Mouse (Mus musculus) lung, embryonic 14.5 days (tissue): ENCODE data around the gene Apoa5. TPM values are rescaled to one million over a fixed set of nuclear protein-coding genes. Genes with fewer than 3 reads are reported as not detected.

Experiments
- ATAC-seq: fragments of 200-750 bp; cut with Nextera tagmentation; 2 replicates; pipeline ENCODE4 v1.8.0; 2017; ENCODE audit warnings: mild to moderate bottlenecking, moderate TSS enrichment, moderate library complexity; ENCODE audit not compliant: insufficient read depth
- DNase-seq: peaks from one replicate; pipeline ENCODE4 v3.0.0-alpha.2; 2015
- H3K27ac ChIP-seq: fragments of 300-500 bp; sonication (generic); 2 replicates; pipeline ENCODE4 v1.5.1; 2014; ENCODE audit warnings: low read depth, mild to moderate bottlenecking, moderate library complexity
- H3K27me3 ChIP-seq: fragments of 300-500 bp; sonication (generic); 2 replicates; pipeline ENCODE4 v1.6.1; 2014; ENCODE audit warnings: low read length, control low read depth; ENCODE audit not compliant: insufficient read depth
- H3K36me3 ChIP-seq: fragments of 300-500 bp; sonication (generic); 2 replicates; pipeline ENCODE4 v1.6.1; 2014; ENCODE audit warnings: control low read depth; ENCODE audit not compliant: insufficient read depth
- H3K4me1 ChIP-seq: fragments of 300-500 bp; sonication (generic); 2 replicates; pipeline ENCODE4 v1.6.1; 2014; ENCODE audit warnings: antibody characterized with exemption, control low read depth; ENCODE audit not compliant: insufficient read depth
- H3K4me2 ChIP-seq: fragments of 300-500 bp; sonication (generic); 2 replicates; pipeline ENCODE4 v1.6.1; 2014; ENCODE audit warnings: mild to moderate bottlenecking
- H3K4me3 ChIP-seq: fragments of 300-500 bp; sonication (generic); 2 replicates; pipeline ENCODE4 v1.5.1; 2014; ENCODE audit warnings: low read depth, low read length
- H3K9ac ChIP-seq: fragments of 300-500 bp; sonication (generic); 2 replicates; pipeline ENCODE4 v1.6.1; 2014
- H3K9me3 ChIP-seq: fragments of 300-500 bp; sonication (generic); 2 replicates; pipeline ENCODE4 v1.6.1; 2016; ENCODE audit warnings: low read depth, low read length, control low read depth
- CTCF ChIP-seq: IDR thresholded peaks from 2 replicates; pipeline ENCODE4 v1.5.1; 2016; ENCODE audit warnings: antibody characterized with exemption, low read depth
- WGBS: fragments of 180-500 bp; shearing (Covaris S2); extraction: QIAGEN DNeasy Blood & Tissue Kit; methylation state at CpG from one replicate; pipeline ENCODE4 v1.1.7; 2014; 5-methylcytosine and 5-hydroxymethylcytosine counted together
- polyA plus RNA-seq: library from polyadenylated mRNA; unstranded; fragments of >200 nt; fragmentation: Nextera tagmentation; extraction: Ambion mirVana; gene quantifications from 2 replicates; pipeline ENCODE4 v1.2.1, GENCODE M21; 2014

The Apoa5 gene
- not detected in 2 replicates for polyA plus RNA-seq

DNA sequence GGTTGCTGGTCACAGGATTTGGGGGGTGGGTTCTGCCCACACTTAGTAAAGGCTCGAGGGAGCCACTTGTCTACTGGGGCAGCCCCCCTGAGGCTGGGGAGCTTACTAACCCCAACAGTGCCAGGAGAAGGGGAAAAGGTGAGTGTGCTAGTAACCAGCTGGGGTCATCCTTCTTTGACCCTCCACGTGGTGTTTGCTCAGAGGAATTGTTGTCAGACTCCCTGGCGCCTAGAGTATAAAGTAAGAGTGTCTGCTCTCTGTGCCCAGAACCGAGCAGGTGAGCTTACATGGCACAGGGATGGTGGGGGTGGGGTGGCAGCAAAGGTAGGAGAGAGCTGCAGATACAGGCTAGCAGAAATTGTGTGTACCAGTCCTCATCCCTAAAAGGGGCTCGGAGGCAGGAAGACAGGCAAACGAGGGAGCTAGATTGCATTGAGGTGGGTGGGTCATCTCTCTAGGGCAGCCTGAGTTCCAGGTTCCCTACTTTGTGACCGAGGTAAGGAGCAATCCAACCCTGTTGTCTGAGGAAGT is at the start of gene Apoa5:
TSS of gene Apoa5 (plus strand) at position 291 of the 531 bp plus-strand sequence.
- TF ChIP-seq CTCF = no peak
- ATAC-seq = no peak
- no peaks in the 10 kb centered on the region for H3K27me3 ChIP-seq
- no peak within 1 kb of the TSS for H3K4me3 ChIP-seq
- no peak within 1 kb of the TSS for H3K9ac ChIP-seq
- H3K4me2 ChIP-seq = no peak within 1 kb of the TSS
- H3K9me3 ChIP-seq = no peaks in the 10 kb centered on the region
- DNase-seq = no peak
- no peaks in the 10 kb centered on the region for H3K36me3 ChIP-seq
- no peak within 1 kb of the TSS for H3K27ac ChIP-seq
- no peaks in the 10 kb centered on the region for H3K4me1 ChIP-seq
- WGBS = 40% methylated on average over 7 of the region's 7 CpGs

DNA sequence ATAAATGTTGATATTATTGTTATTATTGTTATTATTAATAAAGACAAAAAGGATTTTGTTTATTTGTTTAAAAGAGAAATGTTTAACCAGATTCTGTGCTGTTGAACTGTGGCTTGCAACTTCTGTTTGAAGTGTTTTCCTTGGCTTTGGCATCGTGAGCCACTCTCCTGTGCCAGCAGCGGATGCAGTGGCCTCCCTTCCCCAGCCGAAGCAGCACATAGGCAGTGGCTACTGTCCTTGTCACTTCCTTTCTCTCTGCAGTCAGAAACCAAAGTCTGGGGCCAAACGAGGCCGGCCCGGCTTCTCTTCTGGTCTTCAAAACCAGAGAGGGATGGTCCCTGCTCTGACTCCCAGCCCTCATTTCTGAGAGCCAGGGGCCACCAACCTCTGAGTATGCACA is 45.3 kb upstream of the Apoa5 start:
- Histone ChIP-seq H3K4me2 (no peak overlapping the region), H3K4me3 (no peak overlapping the region), H3K9me3 (no peaks in the 10 kb centered on the region), H3K27ac (no peak overlapping the region), H3K4me1 (no peaks in the 10 kb centered on the region), H3K36me3 (peaks cover 34% of the 10 kb centered on the region), H3K9ac (no peak overlapping the region), H3K27me3 (no peaks in the 10 kb centered on the region)
- 78% methylated on average over 6 of the region's 6 CpGs for WGBS
- DNase-seq = no peak
- no peak for TF ChIP-seq CTCF
- ATAC-seq = no peak

DNA sequence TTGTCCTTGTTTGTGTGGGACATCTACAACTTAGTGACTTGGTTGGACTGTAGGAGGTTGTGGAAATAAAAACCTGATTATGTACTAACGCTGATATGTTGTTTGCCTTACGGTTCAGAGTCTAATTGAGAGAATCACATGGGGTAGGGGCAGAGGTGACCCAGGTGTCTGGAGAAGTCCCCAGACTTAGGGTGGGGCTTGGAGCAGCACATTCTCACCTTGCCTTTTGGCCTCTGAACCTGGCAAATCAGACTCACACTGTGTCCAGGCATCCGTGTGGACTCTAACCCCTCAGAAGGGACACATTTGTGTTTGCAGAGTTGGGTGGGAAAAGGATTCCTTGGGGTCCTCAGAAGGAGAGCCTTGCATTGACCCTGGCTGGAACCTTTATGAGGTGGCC is 44.3 kb upstream of the Apoa5 start:
- 79% methylated on average over 3 of the region's 3 CpGs for WGBS
- TF ChIP-seq CTCF = no peak
- Histone ChIP-seq H3K4me2 (no peak overlapping the region), H3K9me3 (no peaks in the 10 kb centered on the region), H3K4me1 (no peaks in the 10 kb centered on the region), H3K27ac (no peak overlapping the region), H3K36me3 (peaks cover 34% of the 10 kb centered on the region), H3K9ac (no peak overlapping the region), H3K4me3 (no peak overlapping the region), H3K27me3 (no peaks in the 10 kb centered on the region)
- no peak for DNase-seq
- no peak for ATAC-seq

DNA sequence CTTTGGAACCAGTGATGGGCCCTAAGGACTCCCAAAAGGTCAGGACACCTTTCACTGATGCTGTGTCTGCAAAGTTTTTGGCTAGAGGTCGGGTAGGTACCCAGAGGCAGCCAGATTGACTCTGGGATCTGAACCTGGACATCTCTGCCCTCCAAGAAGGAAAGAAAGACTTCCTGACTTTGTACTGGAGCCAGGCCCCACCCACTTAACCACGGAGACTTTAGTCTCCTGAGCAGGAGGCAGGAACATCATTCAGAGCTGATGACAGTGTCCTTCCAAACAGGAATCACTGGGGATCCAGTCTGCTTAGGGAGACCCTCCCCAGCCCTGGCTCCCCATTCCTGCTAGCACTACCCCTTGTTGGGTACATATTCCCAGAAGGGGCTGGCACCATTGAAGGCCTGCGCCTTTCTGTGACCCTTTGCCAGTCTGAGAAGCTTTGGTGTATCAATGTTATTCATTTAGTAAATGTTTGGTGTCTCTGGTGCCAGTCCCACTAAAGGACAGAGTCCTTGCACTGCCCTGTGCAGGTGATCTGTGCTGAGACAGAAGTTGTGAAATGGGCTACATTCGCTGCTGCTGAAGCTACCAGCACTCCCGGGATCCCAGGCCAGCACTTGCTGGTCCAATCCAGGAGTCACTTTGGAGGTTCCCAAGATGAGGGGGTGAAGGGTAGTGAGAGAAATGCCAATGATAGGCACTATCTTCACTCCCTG is 43.3 kb upstream of the Apoa5 start:
- Histone ChIP-seq H3K4me1 (no peaks in the 10 kb centered on the region), H3K27me3 (no peaks in the 10 kb centered on the region), H3K4me2 (no peak overlapping the region), H3K9ac (no peak overlapping the region), H3K4me3 (no peak overlapping the region), H3K27ac (no peak overlapping the region), H3K36me3 (peaks cover 31% of the 10 kb centered on the region), H3K9me3 (no peaks in the 10 kb centered on the region)
- no peak for TF ChIP-seq CTCF
- ATAC-seq (no peak), DNase-seq (no peak)
- WGBS = 59% methylated on average over 5 of the region's 5 CpGs

DNA sequence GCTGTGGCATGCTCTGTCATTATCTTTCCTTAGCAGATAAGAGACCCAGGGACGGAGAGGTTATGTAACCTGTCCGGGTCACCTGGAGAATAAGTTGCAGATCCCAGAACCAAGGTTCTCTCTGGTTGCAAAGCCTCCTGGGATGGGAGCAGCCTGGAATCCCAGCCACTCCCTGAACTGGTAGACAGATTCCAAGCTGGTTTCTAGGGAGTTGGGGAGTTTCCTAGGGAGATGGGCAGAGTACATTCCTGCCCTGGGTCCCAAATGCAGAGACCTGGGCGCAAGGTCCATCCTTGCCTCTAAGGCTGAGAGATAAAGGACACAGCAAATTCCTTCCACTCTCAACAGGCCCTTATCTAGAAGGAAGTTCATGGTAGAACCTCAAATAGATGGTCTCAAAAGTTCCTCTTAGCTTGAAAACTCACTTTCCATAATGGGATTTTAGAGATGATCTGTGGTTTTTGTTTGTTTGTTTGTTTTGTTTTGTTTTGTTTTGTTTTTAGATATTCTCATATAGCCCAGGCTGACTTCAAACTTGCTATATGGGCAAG is 41.3 kb upstream of the Apoa5 start:
- Histone ChIP-seq H3K27ac (no peak overlapping the region), H3K27me3 (0 out of 2 replicates have a peak, but pooled peaks cover 3% of the 10 kb centered on the region), H3K4me2 (no peak overlapping the region), H3K9me3 (no peaks in the 10 kb centered on the region), H3K9ac (no peak overlapping the region), H3K4me1 (no peaks in the 10 kb centered on the region), H3K4me3 (no peak overlapping the region), H3K36me3 (peaks cover 13% of the 10 kb centered on the region; the same call in 1 of the 2 replicates)
- ATAC-seq = no peak
- TF ChIP-seq CTCF = no peak
- WGBS = 68% methylated on average over 3 of the region's 3 CpGs
- no peak for DNase-seq

DNA sequence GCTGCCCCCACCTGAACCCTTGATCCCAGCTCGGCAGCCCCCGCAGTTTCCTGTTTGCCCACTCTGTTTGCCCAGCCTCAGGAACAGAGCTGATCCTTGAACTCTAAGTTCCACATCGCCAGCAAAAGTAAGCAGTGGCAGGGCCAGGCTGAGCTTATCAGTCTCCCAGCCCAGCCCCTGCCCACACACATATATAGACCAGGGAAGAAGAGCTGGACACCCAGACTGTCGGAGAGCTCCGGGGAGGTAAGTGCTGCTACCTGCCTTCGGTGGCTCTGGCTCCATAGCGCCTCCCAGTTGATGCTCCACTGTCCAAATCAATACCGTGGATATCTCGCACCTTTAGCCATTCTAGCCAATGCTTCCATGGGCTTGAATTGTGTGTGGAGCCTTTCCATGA is 39.9 kb upstream of the Apoa5 start, which contains the start of gene Apoa1:
TSS of gene Apoa1 (plus strand) at position 90 of the 400 bp plus-strand sequence.
- WGBS = 39% methylated on average over 9 of the region's 9 CpGs
- no peak for TF ChIP-seq CTCF
- no peak for DNase-seq

DNA sequence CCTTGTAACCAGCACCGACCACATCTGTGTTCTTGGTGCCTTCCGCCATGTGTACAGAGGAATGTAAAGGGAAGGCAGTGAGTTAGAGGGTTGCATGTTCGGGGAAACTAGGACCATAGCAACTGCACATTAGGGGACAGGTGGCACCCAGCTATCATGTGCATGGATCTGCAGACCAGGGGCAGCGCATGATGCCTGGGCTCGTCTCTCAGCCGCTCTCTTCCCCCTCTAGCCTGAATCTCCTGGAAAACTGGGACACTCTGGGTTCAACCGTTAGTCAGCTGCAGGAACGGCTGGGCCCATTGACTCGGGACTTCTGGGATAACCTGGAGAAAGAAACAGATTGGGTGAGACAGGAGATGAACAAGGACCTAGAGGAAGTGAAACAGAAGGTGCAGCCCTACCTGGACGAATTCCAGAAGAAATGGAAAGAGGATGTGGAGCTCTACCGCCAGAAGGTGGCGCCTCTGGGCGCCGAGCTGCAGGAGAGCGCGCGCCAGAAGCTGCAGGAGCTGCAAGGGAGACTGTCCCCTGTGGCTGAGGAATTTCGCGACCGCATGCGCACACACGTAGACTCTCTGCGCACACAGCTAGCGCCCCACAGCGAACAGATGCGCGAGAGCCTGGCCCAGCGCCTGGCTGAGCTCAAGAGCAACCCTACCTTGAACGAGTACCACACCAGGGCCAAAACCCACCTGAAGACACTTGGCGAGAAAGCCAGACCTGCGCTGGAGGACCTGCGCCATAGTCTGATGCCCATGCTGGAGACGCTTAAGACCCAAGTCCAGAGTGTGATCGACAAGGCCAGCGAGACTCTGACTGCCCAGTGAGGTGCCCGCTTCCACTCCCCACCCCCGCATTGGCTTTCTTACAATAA is 38.6 kb upstream of the Apoa5 start:
- Histone ChIP-seq H3K27me3 (0 out of 2 replicates have a peak, but pooled peaks cover 3% of the 10 kb centered on the region), H3K4me2 (peak overlapping the region; percentile 68), H3K9ac (peak overlapping the region; percentile 56), H3K27ac (no peak overlapping the region), H3K36me3 (0 out of 2 replicates have a peak, but pooled peaks cover 2% of the 10 kb centered on the region), H3K4me1 (no peaks in the 10 kb centered on the region), H3K9me3 (no peaks in the 10 kb centered on the region), H3K4me3 (peak overlapping the region; percentile 37)
- DNase-seq (peak; percentile 94), ATAC-seq (peak; percentile 95)
- WGBS = 14% methylated on average over 37 of the region's 37 CpGs
- peak; percentile 85 for TF ChIP-seq CTCF

More for the DNA sequence above, 39.9 kb upstream of the Apoa5 start, which contains the start of gene Apoa1:
- Histone ChIP-seq H3K9ac (no peak within 1 kb of the TSS), H3K4me3 (no peak within 1 kb of the TSS), H3K9me3 (no peaks in the 10 kb centered on the region), H3K4me1 (no peaks in the 10 kb centered on the region), H3K4me2 (no peak within 1 kb of the TSS), H3K27ac (no peak within 1 kb of the TSS), H3K27me3 (0 out of 2 replicates have a peak, but pooled peaks cover 3% of the 10 kb centered on the region), H3K36me3 (peaks cover 7% of the 10 kb centered on the region; the same call in 1 of the 2 replicates)
- ATAC-seq = no peak
